Mouse (Mus musculus) adrenal gland, adult (tissue): Measurements from ENCODE around the gene Tuba1c.
A peak's percentile ranks its signal among the peaks of the same experiment; 100 is the strongest.
"Not testable (repeated sequence)": the region's sequence is repeated elsewhere in the genome, so short reads cannot be mapped to it uniquely, and the experiment has no call there.

Source experiments
- DNase-seq, 2 experiments: peaks; one replicate each; pipeline ENCODE4 v3.0.0; 2022 to 2023; ENCODE audit warnings: low spot score in 1 of 2; ENCODE audit not compliant: inconsistent age in 2 of 2

Gene Tuba1c

GRCm38 (mm10) chr15:99028874-99029458 lies 725 bp upstream of the Tuba1c start:
- peak in 1 of 2 experiments; percentile 44 for DNase-seq

DNA sequence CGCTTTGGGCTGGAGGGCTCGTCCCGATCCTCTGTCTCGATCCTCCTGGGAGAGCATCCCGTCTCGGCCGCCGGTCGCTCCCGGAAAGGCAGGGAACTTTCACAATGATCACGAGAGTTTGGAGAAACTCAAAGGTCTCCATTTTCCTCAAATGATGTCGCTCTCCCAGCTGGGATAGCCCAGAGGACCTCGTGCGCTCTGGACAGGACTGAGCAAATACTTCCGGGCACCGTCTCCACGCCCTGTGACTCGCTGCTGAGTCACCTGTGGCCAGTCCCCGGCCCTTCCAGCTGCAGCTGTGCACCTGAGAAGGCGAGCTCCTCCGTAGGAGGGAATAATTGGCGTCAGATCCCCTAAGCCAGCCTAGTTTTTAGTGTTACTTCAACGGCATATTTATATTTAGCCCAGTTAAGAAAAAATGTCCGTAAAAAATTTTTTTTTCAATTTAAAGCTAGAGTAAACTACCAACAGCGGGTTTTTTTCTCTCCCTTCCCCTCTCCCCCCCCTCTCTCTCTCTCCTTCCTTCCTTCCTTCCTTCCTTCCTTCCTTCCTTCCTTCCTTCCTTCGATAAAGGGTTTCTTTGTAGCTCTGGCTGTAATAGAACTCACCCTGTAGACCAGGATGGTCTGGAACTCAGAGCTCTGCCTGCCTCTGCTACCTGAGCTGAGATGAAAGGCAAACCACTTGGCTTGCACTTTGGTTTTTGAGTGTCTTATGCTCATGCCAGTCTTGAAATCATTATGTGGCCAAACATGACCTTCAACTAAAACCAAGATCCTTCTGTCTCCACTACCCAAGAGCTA lies 1.1 kb downstream of the Tuba1c start:
- peak; percentile 85 to 91 for DNase-seq

DNA sequence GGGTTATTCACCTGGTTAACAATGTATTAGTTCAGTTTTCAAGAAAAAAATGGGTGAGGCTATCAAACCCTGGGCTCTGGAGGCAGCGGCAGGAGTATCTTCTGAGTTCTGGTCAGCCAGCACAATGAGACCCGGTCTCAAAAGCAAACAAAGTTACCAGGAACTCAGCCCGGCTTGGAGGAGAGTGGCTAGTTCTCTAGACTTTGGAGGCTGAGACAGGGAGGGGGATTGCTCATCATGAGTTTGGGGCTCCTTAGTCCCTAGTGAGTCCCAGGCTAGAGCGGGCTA lies 1.6 kb downstream of the Tuba1c start:
- DNase-seq: peak in 1 of 2 experiments; percentile 76

GRCm38 (mm10) chr15:99032041-99032725 lies 2.5 kb downstream of the Tuba1c start:
- DNase-seq: peak in 1 of 2 experiments; percentile 71

GRCm38 (mm10) chr15:99032726-99033250 lies 3.1 kb downstream of the Tuba1c start:
- peak; percentile 76 to 91 for DNase-seq

DNA sequence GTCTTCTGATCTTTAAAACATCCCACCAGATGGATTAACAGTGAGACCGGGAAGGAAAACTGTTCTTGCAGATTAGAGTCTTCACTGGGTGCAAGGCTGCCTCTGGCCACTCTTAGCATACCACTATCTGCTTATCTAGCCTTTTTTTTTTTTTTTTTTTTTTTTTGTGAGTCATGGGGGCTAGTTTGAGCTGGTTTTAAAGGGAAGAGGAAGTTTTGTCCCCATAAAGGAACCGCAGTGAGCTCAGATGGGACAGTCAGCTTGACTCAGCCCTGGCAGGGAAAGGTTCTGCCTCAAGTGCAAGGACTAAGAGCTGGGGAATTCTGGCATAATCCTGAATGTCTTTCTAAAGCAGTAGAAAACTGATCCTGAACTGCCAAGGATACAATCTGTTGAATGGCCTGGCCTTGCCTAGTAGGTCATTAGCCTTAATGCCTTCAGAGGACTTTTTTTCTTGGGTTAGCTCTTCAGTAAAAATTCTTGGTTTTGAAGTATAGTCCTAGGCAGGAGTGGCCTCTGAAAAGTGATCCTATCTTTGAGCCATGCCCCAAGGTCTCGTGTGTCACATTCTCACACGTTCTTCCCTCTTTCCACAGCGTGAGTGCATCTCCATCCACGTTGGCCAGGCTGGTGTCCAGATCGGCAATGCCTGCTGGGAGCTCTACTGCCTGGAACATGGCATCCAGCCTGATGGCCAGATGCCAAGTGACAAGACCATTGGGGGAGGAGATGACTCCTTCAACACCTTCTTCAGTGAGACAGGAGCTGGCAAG lies 4.0 kb downstream of the Tuba1c start:
- DNase-seq: peak; percentile 83 to 88

DNA sequence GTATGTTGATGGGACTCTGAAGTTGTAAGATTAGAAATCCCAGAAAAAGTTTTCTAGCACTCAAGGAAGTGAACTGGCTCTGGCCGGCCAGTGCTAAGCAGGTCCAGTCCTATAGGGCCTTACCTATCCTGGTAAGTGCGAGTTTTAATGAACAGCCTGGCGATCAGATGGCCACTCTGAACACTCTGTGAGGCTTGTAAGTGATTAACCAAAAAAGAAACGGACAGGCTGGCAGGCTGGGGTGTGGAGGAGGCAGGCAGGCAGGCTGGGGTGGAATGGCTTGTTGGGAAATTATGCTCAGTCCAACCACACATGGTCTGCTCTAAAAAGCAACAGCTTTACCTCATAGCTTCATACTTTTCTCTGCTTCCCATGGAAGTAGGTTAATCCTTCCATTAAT lies 5.7 kb downstream of the Tuba1c start:
- no peak for DNase-seq

DNA sequence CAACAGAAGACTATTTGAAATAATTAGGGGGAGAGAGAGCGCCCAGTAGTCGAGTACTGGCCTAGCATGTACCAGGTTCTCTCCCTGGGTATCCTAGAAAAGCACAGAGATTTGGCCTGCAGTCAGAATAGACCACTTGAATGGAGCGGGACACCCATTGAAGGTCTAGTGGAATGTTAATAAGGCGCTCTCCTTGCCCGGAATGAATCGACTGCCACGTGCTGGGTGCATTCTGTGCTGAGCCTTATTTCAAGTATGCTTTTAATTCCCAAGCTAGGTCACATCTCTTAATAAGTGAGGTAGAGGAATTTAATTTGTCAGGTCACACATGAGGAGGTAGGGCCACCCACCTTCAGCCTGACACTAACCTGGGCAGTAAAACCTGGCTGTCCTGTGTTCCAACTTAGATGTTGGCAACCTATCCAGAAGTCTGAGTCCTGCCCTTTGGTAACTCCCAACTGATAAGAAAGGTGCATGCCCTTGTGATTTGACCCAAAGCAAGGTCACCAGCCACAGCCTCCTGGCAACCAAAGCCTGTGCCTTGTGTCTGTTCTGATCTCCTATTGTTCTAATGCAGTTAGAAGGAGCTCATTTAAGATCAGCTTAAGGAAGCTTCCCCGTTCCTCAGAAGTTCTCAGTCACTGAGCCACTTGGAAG lies 6.7 kb downstream of the Tuba1c start:
- peak; percentile 55 to 80 for DNase-seq

DNA sequence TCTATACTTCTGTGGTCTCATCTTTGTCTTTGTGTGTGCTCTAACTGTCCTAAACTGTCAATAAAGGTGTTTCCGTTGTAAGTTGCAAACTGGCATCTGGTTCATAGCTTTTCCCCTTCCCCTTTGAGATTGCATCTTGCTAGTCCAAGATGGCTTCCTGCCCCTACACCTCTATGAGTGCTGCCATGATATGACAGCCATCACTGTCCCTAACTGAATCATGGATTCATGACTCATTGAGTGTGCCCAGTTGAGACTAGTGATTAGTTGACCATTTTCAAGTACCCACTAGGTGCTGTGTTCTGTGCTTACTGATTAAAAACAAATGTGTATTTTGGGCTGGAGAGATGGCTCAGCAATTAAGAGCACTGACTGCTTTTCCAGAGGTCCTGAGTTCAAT lies 8.3 kb downstream of the Tuba1c start:
- DNase-seq: no peak

GRCm38 (mm10) chr15:99038797-99039196 lies 9.1 kb downstream of the Tuba1c start:
- no peak for DNase-seq

- peak in 1 of 2 experiments; percentile 32 for DNase-seq
Measured at GRCm38 (mm10) chr15:99039306-99039705, 9.6 kb downstream of the Tuba1c start.

GRCm38 (mm10) chr15:99039996-99040919 lies 10.6 kb downstream of the Tuba1c start:
- DNase-seq: peak in 1 of 2 experiments; percentile 40

GRCm38 (mm10) chr15:99040920-99041856 lies 11.5 kb downstream of the Tuba1c start:
- peak; percentile 69 to 83 for DNase-seq

GRCm38 (mm10) chr15:99042334-99042733 lies 12.6 kb downstream of the Tuba1c start:
- DNase-seq: peak; percentile 56 to 71

- peak in 1 of 2 experiments; percentile 63 for DNase-seq
Measured at GRCm38 (mm10) chr15:99044854-99045253, 15.2 kb downstream of the Tuba1c start.

DNA sequence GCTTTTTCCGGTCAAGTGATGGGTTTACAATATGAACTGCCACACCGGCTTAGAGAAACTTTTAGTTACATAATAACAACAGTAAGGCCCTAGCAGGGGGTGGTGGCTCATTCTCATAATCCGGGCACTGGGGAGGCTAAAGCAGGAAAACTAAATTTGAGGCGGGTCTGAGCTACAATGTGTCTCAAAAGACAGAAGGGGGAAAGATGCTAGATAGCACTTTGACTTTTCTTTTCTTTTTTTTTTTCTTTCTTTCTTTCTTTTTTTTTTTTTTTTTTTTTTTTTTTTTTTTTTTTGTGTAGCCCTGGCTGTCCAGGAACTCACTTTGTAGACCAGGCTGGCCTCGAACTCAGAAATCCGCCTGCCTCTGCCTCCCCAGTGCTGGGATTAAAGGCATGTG lies 16.0 kb downstream of the Tuba1c start:
- not testable (repeated sequence) for DNase-seq

- peak in 1 of 2 experiments; percentile 86 for DNase-seq
Measured at GRCm38 (mm10) chr15:99049473-99050253, 20.0 kb downstream of the Tuba1c start.

DNA sequence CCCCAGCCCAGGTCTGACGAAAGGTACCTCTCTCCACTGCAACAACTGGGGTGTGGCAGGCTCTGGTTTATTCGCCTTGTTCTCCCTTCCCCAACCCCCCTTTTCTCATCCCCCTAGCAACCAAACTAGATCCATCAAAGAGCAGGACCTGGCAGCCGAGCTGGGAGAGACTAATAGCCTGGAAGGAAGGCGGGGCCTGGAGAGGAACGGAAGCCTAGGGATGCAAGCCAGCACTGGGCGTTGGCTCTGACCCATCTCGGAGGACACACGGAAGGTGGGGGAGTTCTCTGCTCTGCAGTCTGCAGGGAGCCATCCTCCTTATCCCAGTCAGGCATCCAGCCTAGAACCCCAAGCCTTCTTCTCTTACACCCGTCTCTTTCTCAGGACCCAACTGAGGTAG lies 23.7 kb downstream of the Tuba1c start:
- DNase-seq: no peak
